Mouse (Mus musculus): ENCODE measurements around the gene Pigk.
A peak's percentile ranks its signal among the peaks of the same experiment; 100 is the strongest.

DNA sequence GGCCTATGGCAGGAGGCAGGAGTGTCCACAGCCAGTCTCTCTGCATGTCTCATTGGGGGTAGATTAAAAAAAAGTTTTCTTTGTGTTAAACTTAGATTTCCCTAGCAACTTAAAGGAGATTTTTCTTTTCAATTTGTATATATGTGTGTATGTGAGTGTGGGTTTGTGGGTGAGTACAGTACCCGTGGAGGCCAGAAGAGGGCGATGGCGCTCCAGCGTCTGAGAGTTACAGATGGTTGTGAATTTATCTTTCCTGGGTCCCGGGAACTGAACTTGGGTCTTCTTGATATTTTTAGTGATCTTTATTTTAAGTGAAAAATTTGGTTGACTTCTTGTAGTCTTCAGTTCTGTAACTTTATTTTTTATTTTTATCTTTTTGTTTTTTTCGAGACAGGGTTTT lies 7.4 kb downstream of the Pigk start:
- TF ChIP-seq CTCF (IDR thresholded peaks at IDR 0.05; ENCODE audit: low read depth) (peak; percentile 60), EP300 (IDR thresholded peaks at IDR 0.05; ENCODE audit: low read depth) (no peak)
